Mouse (Mus musculus) small intestine, adult 2 months (tissue): ENCODE data around the gene Tfap2a.

Source experiments
- CTCF ChIP-seq: fragments of 200-500 bp; IDR thresholded peaks from 2 replicates; pipeline ENCODE4 v1.5.1; 2012; ENCODE audit warnings: low read depth, mild to moderate bottlenecking, control low read depth, inconsistent platforms, low read length, moderate library complexity, mixed read lengths; ENCODE audit not compliant: insufficient replicate concordance, insufficient read length; ENCODE audit errors: extremely low read depth
- POLR2A ChIP-seq: fragments of 200-500 bp; IDR thresholded peaks from 2 replicates; pipeline ENCODE4 v1.6.1; 2012; ENCODE audit warnings: low read depth, mild to moderate bottlenecking, control low read depth, inconsistent platforms, low read length, moderate library complexity

DNA sequence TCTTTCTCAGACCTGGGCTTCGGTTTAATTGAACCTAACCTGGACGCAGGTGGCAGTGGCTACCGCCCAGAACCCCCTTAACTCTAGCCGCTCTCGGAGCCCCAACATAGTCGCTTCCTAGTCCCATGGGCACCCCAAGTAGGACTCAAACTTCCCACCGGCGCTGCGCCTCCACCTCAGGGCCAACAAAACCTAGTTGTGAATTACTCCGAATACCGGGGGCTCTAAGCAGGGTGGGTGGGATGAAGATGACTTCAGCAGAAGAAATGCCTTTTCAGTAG, 28.2 kb downstream of the Tfap2a start:
- TF ChIP-seq CTCF (no peak), POLR2A (no peak)
